Mouse (Mus musculus) cerebellum, adult (tissue): ENCODE measurements at regions not wholly inside any gene's neighbourhood (a gene's known extent, or its start where the extent isn't known, plus 50 kb on each side); places are given as distances from the start of the nearest gene placed in this dataset.
"Not testable (repeated sequence)": the region's sequence is repeated elsewhere in the genome, so short reads cannot be mapped to it uniquely, and the experiment has no call there.

Experiments used
- ATAC-seq: cut with Nextera tagmentation; 2 replicates; pipeline ENCODE4 v1.9.2; 2017; ENCODE audit warnings: mild to moderate bottlenecking, moderate library complexity, mixed read lengths; ENCODE audit not compliant: insufficient number of reproducible peaks, low FRiP score, low TSS enrichment

- ATAC-seq, result no peak
Observed at GRCm38 (mm10) chr13:72266174-72266768, 302.7 kb upstream of the Irx1 start.

GRCm38 (mm10) chr13:72280343-72280742, 316.8 kb upstream of the Irx1 start:
- no peak for ATAC-seq

GRCm38 (mm10) chr13:72280871-72281270, 317.3 kb upstream of the Irx1 start:
- ATAC-seq, result no peak

- no peak for ATAC-seq
Observed at GRCm38 (mm10) chr13:72282764-72283163, 319.2 kb upstream of the Irx1 start.

- no peak for ATAC-seq
Observed at GRCm38 (mm10) chr13:72283701-72284100, 320.2 kb upstream of the Irx1 start.

GRCm38 (mm10) chr13:72286301-72286700, 322.8 kb upstream of the Irx1 start:
- ATAC-seq, result no peak

- ATAC-seq, result no peak
Observed at GRCm38 (mm10) chr13:72288381-72289092, 325.0 kb upstream of the Irx1 start.

GRCm38 (mm10) chr13:72289093-72289501, 325.6 kb upstream of the Irx1 start:
- ATAC-seq, result no peak

- no peak for ATAC-seq
Observed at GRCm38 (mm10) chr13:72292361-72292760, 328.8 kb upstream of the Irx1 start.

GRCm38 (mm10) chr13:72293059-72293694, 329.7 kb upstream of the Irx1 start:
- ATAC-seq, result no peak

- ATAC-seq, result no peak
Observed at GRCm38 (mm10) chr13:72298264-72298870, 330.3 kb upstream of the Irx2 start.

GRCm38 (mm10) chr13:72299660-72300059, 329.0 kb upstream of the Irx2 start:
- ATAC-seq, result no peak

- ATAC-seq, result no peak
Observed at GRCm38 (mm10) chr13:72301114-72301513, 327.5 kb upstream of the Irx2 start.

GRCm38 (mm10) chr13:72301841-72302240, 326.8 kb upstream of the Irx2 start:
- ATAC-seq, result no peak

- no peak for ATAC-seq
Observed at GRCm38 (mm10) chr13:72302436-72303125, 326.0 kb upstream of the Irx2 start.

GRCm38 (mm10) chr13:72303126-72303760, 325.4 kb upstream of the Irx2 start:
- ATAC-seq, result no peak

- ATAC-seq, result no peak
Observed at GRCm38 (mm10) chr13:72324041-72324690, 304.5 kb upstream of the Irx2 start.

- not testable (repeated sequence) for ATAC-seq
Observed at GRCm38 (mm10) chr13:72326201-72326600, 302.4 kb upstream of the Irx2 start.

GRCm38 (mm10) chr13:72345647-72346133, 282.9 kb upstream of the Irx2 start:
- no peak for ATAC-seq
